Mouse (Mus musculus): ENCODE data around the gene Jph2.

DNA sequence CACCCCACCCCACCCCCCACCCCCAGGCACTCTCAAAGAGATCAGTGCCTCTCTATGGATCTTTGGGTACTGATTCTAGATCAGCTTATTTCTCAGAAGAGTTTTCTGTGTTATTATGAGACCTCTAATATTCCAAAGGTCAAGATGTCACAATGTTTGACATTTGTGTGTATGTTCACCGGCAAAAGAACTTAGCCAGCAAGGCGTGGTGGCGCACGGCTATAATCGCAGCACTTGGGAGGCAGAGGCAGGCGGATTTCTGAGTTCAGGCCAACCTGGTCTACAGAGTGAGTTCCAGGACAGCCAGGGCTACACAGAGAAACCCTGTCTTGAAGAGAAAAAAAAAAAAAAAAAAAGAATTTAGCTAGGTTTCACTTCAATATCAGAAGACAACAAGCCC lies 19.2 kb upstream of the Jph2 start:
- TF ChIP-seq CTCF (conservative IDR thresholded peaks at IDR 0.05; ENCODE audit: low read length), result no peak
- no peak for TF ChIP-seq NANOG (IDR thresholded peaks at IDR 0.05; ENCODE audit: borderline replicate concordance, low read length)
